In genomic region chr15:82170437-82171377, GRCm38 (mm10) we compare ENCODE assay signal across 16 mouse cellular contexts. TPM values are rescaled to one million over a fixed set of nuclear protein-coding genes. Genes with fewer than 3 reads are reported as not detected.
DNase-seq lines count a peak whose midpoint lies in the region; ATAC-seq lines count a peak whose summit lies in the region.
"Had no signal": no experiment of that assay in that cellular context is flagged by ENCODE, and none has a peak within 500 bp of the region (broad histone marks: within the 10 kb centered on the region; RNA-seq: fewer than 3 reads in every experiment).

No protein-coding gene starts in this region.

- DNase-seq in cerebellum, adult 18-20 months: peak; percentile 48 to 55
- DNase-seq in cerebellum, postnatal 14 days: peak; percentile 73 to 79
- no peak for DNase-seq in spleen, postnatal 36 days (ENCODE audit: low spot score in 2 of 2)
- DNase-seq in right cerebral cortex, postnatal 10 days (ENCODE audit: low spot score in 2 of 2): no peak
- DNase-seq: adrenal gland, postnatal 36 days; gastrocnemius, postnatal 36 days; kidney, adult 8-10 months; layer of hippocampus, adult 9-11 months; right cerebral cortex, postnatal 25 days; thymus, adult 18-20 months had no signal

- peaks cover 43% of the 10 kb centered on the region for H3K36me3 ChIP-seq in heart, embryonic 15.5 days
- peaks cover 17% of the 10 kb centered on the region for H3K36me3 ChIP-seq in heart, embryonic 11.5 days (ENCODE audit: control insufficient read depth, insufficient read depth, low read length)
- H3K36me3 ChIP-seq in intestine, embryonic 16.5 days (ENCODE audit: control insufficient read depth, insufficient read depth, low read length): peaks cover 18% of the 10 kb centered on the region

- peaks cover 49% of the 10 kb centered on the region for H3K4me1 ChIP-seq in heart, embryonic 15.5 days (replicated peaks)
- H3K4me1 ChIP-seq in heart, embryonic 11.5 days (ENCODE audit: control insufficient read depth, insufficient read depth, low read length): peaks cover 36% of the 10 kb centered on the region
- H3K4me1 ChIP-seq in intestine, embryonic 16.5 days (ENCODE audit: control insufficient read depth, insufficient read depth, low read length): peaks cover 28% of the 10 kb centered on the region

- H3K9ac ChIP-seq in heart, embryonic 15.5 days: no peak overlapping the region
- H3K9ac ChIP-seq in heart, embryonic 11.5 days (ENCODE audit: low read depth, low read length): no peak overlapping the region
- H3K9ac ChIP-seq in intestine, embryonic 16.5 days (ENCODE audit: low read depth, low read length): no peak overlapping the region
- H3K9ac ChIP-seq: lung, embryonic 15.5 days had no signal

- peak overlapping the region; percentile 77 for H3K27ac ChIP-seq in heart, embryonic 15.5 days
- H3K27ac ChIP-seq in heart, embryonic 11.5 days (ENCODE audit: low read depth, low read length): no peak overlapping the region
- H3K27ac ChIP-seq in intestine, embryonic 16.5 days (ENCODE audit: low read length): 0 out of 2 replicates have a peak overlapping the region, but pooled peaks have one; percentile 19
- H3K27ac ChIP-seq: lung, embryonic 15.5 days had no signal

- no peaks in the 10 kb centered on the region for H3K27me3 ChIP-seq in heart, embryonic 15.5 days
- H3K27me3 ChIP-seq in heart, embryonic 11.5 days (ENCODE audit: control insufficient read depth, insufficient read depth, low read length): no peaks in the 10 kb centered on the region
- H3K27me3 ChIP-seq in intestine, embryonic 16.5 days (replicated peaks; ENCODE audit: control insufficient read depth, insufficient read depth, low read length): no peaks in the 10 kb centered on the region
- H3K27me3 ChIP-seq: lung, embryonic 15.5 days; megakaryocyte, embryonic 14.5 days had no signal

- ATAC-seq in heart, embryonic 15.5 days (replicated peaks; ENCODE audit: insufficient number of reproducible peaks, insufficient read depth, low FRiP score, low read depth): peak; percentile 33
- no peak for ATAC-seq in heart, embryonic 11.5 days (replicated peaks; ENCODE audit: insufficient number of reproducible peaks, low FRiP score, low TSS enrichment)
- peak; percentile 75 for ATAC-seq in intestine, embryonic 16.5 days

- 75% methylated on average over 36 of the region's 36 CpGs for WGBS in heart, embryonic 15.5 days
- WGBS in heart, embryonic 11.5 days (ENCODE audit: insufficient replicate concordance): 79% methylated on average over 36 of the region's 36 CpGs
- 69% methylated on average over 36 of the region's 36 CpGs for WGBS in intestine, embryonic 16.5 days

- H3K4me3 ChIP-seq in heart, embryonic 15.5 days: no peak overlapping the region
- H3K4me3 ChIP-seq in heart, embryonic 11.5 days (ENCODE audit: low read depth, low read length): no peak overlapping the region
- H3K4me3 ChIP-seq in intestine, embryonic 16.5 days (ENCODE audit: low read length): no peak overlapping the region
- H3K4me3 ChIP-seq: lung, embryonic 15.5 days; megakaryocyte, embryonic 14.5 days had no signal

- no peaks in the 10 kb centered on the region for H3K9me3 ChIP-seq in heart, embryonic 15.5 days (replicated peaks)
- H3K9me3 ChIP-seq in heart, embryonic 11.5 days (replicated peaks; ENCODE audit: control insufficient read depth, low read length): no peaks in the 10 kb centered on the region
- no peaks in the 10 kb centered on the region for H3K9me3 ChIP-seq in intestine, embryonic 16.5 days (ENCODE audit: control insufficient read depth, low read length)
- H3K9me3 ChIP-seq: lung, embryonic 15.5 days; megakaryocyte, embryonic 14.5 days had no signal

- peak overlapping the region; percentile 26; the same call in 1 of the 2 replicates for H3K4me2 ChIP-seq in heart, embryonic 15.5 days
- H3K4me2 ChIP-seq in heart, embryonic 11.5 days: no peak overlapping the region
- no peak overlapping the region for H3K4me2 ChIP-seq in intestine, embryonic 16.5 days (ENCODE audit: low read depth, low read length)
- H3K4me2 ChIP-seq: liver, embryonic 11.5 days; lung, embryonic 15.5 days had no signal

RNA-seq across cellular contexts. Expression of gene Srebf2, which starts 23.7 kb away (rescaled TPM):
- polyA plus RNA-seq in heart, embryonic 15.5 days (2015; fragmentation: Nextera tagmentation; extraction: Ambion mirVana): 73.8 and 106 TPM in 2 replicates
- 82.3 and 88.1 TPM in 2 replicates for polyA plus RNA-seq in heart, embryonic 11.5 days (2014; fragmentation: Nextera tagmentation; extraction: Ambion mirVana)
- 138 and 141 TPM in 2 replicates for polyA plus RNA-seq in intestine, embryonic 16.5 days (2015; fragmentation: Nextera tagmentation; extraction: Ambion mirVana)

RNA-seq across cellular contexts. Expression of gene Shisa8, which starts 41.9 kb away (rescaled TPM):
- polyA plus RNA-seq in heart, embryonic 15.5 days (2015; fragmentation: Nextera tagmentation; extraction: Ambion mirVana): 0.22 and 0.25 TPM in 2 replicates
- 0.07 TPM in 1 of 2 replicates, not detected in the other for polyA plus RNA-seq in heart, embryonic 11.5 days (2014; fragmentation: Nextera tagmentation; extraction: Ambion mirVana)
- 0.06 and 0.09 TPM in 2 replicates for polyA plus RNA-seq in intestine, embryonic 16.5 days (2015; fragmentation: Nextera tagmentation; extraction: Ambion mirVana)

RNA-seq across cellular contexts. Expression of gene Ccdc134, which starts 43.0 kb away (rescaled TPM):
- polyA plus RNA-seq in heart, embryonic 15.5 days (2015; fragmentation: Nextera tagmentation; extraction: Ambion mirVana): 7.4 and 11.9 TPM in 2 replicates
- polyA plus RNA-seq in heart, embryonic 11.5 days (2014; fragmentation: Nextera tagmentation; extraction: Ambion mirVana): 9.5 and 9.6 TPM in 2 replicates
- polyA plus RNA-seq in intestine, embryonic 16.5 days (2015; fragmentation: Nextera tagmentation; extraction: Ambion mirVana): 9.8 and 11.6 TPM in 2 replicates

RNA-seq across cellular contexts. Expression of gene Tnfrsf13c, which starts 53.5 kb away (rescaled TPM):
- not detected in 2 replicates for polyA plus RNA-seq in heart, embryonic 15.5 days (2015; fragmentation: Nextera tagmentation; extraction: Ambion mirVana)
- polyA plus RNA-seq in heart, embryonic 11.5 days (2014; fragmentation: Nextera tagmentation; extraction: Ambion mirVana): 0.29 TPM in 1 of 2 replicates, not detected in the other
- 0.09 and 0.11 TPM in 2 replicates for polyA plus RNA-seq in intestine, embryonic 16.5 days (2015; fragmentation: Nextera tagmentation; extraction: Ambion mirVana)

Comparison
In these comparisons a context has a peak if more than half of its experiments do, and no peak if none do; other contexts are left out.
1. DNase-seq: peak in cerebellum, adult 18-20 months (2 of 2) and cerebellum, postnatal 14 days (2 of 2); none in spleen, postnatal 36 days (0 of 2) and right cerebral cortex, postnatal 10 days (0 of 2).